Comparison of ENCODE assay signal across 10 mouse cellular contexts in the genomic region with DNA sequence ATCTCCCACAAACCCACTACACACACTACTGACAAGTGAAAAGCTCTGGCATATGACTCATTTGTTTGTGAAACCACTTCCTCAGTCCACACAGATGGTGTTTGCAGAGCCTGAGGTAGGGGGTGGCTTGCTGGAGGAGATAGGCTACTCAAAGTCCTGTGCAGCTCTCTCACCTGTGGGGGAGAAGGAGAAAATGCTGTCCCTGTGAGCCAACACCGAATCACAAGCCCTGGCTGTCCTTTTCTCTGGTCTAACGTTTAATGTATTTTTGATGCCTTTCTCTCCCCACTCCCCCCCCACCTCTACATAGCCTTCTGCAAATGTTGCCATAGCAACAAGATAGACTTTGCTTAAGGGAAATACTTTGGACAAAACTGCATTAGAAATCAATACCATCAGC.
DNase-seq lines count a peak whose midpoint lies in the region; ATAC-seq lines count a peak whose summit lies in the region.
"Had no signal": no experiment of that assay in that cellular context is flagged by ENCODE, and none has a peak within 500 bp of the region (broad histone marks: within the 10 kb centered on the region; RNA-seq: fewer than 3 reads in every experiment).

No protein-coding gene starts in this region.

- no peak overlapping the region for H3K9ac ChIP-seq in hindbrain, embryonic 16.5 days (ENCODE audit: low read depth, low read length)
- H3K9ac ChIP-seq in midbrain, embryonic 14.5 days (replicated peaks; ENCODE audit: low read length) = no peak overlapping the region
- H3K9ac ChIP-seq: liver, embryonic 12.5 days had no signal

- no peaks in the 10 kb centered on the region for H3K27me3 ChIP-seq in hindbrain, embryonic 16.5 days (replicated peaks; ENCODE audit: control insufficient read depth, insufficient read depth, low read length)
- H3K27me3 ChIP-seq in midbrain, embryonic 14.5 days (ENCODE audit: control insufficient read depth, insufficient read depth, low read length) = no peaks in the 10 kb centered on the region
- H3K27me3 ChIP-seq: liver, embryonic 12.5 days had no signal

- H3K9me3 ChIP-seq in hindbrain, embryonic 16.5 days (ENCODE audit: control insufficient read depth, low read length) = no peaks in the 10 kb centered on the region
- H3K9me3 ChIP-seq in midbrain, embryonic 14.5 days (ENCODE audit: control insufficient read depth, low read length) = no peaks in the 10 kb centered on the region
- H3K9me3 ChIP-seq: liver, embryonic 12.5 days had no signal

- no peaks in the 10 kb centered on the region for H3K4me1 ChIP-seq in hindbrain, embryonic 16.5 days (ENCODE audit: control insufficient read depth, insufficient read depth, low read depth, low read length)
- no peaks in the 10 kb centered on the region for H3K4me1 ChIP-seq in midbrain, embryonic 14.5 days (ENCODE audit: control insufficient read depth, insufficient read depth, low read length)
- H3K4me1 ChIP-seq: liver, embryonic 12.5 days had no signal

- no peaks in the 10 kb centered on the region for H3K36me3 ChIP-seq in hindbrain, embryonic 16.5 days (ENCODE audit: control insufficient read depth, insufficient read depth, low read length)
- H3K36me3 ChIP-seq in midbrain, embryonic 14.5 days (ENCODE audit: control insufficient read depth, insufficient read depth, low read length) = no peaks in the 10 kb centered on the region
- H3K36me3 ChIP-seq: liver, embryonic 12.5 days had no signal

- ATAC-seq in hindbrain, embryonic 16.5 days = peak; percentile 75
- ATAC-seq in midbrain, embryonic 14.5 days (ENCODE audit: low FRiP score, low TSS enrichment) = no peak; the same call in 1 of the 2 replicates
- ATAC-seq: liver, embryonic 12.5 days had no signal

- H3K4me2 ChIP-seq in hindbrain, embryonic 16.5 days (ENCODE audit: low read length) = no peak overlapping the region
- H3K4me2 ChIP-seq in midbrain, embryonic 14.5 days (ENCODE audit: low read length) = no peak overlapping the region
- H3K4me2 ChIP-seq: liver, embryonic 12.5 days had no signal

- H3K4me3 ChIP-seq in hindbrain, embryonic 16.5 days (ENCODE audit: low read length) = no peak overlapping the region
- no peak overlapping the region for H3K4me3 ChIP-seq in midbrain, embryonic 14.5 days (replicated peaks; ENCODE audit: low read depth, low read length)
- H3K4me3 ChIP-seq: liver, embryonic 12.5 days had no signal

- 25% methylated on average over 2 of the region's 2 CpGs for WGBS in hindbrain, embryonic 16.5 days
- 34% methylated on average over 2 of the region's 2 CpGs for WGBS in midbrain, embryonic 14.5 days

- H3K27ac ChIP-seq in hindbrain, embryonic 16.5 days (ENCODE audit: low read depth, low read length) = no peak overlapping the region
- H3K27ac ChIP-seq in midbrain, embryonic 14.5 days (replicated peaks; ENCODE audit: low read depth, low read length) = peak overlapping the region; percentile 47
- H3K27ac ChIP-seq: liver, embryonic 12.5 days had no signal

- peak; percentile 88 for DNase-seq in 416B (ENCODE audit: low read depth)
- peak; percentile 83 for DNase-seq in brain, adult 2 months (ENCODE audit: low read depth, low spot score)
- peak; percentile 70 for DNase-seq in midbrain, embryonic 14.5 days
- DNase-seq in spleen, postnatal 10 days (ENCODE audit: low spot score in 2 of 2) = no peak
- DNase-seq in ovary, postnatal 10 days (ENCODE audit: low spot score) = no peak
- no peak for DNase-seq in cerebellum, adult 18-20 months
- DNase-seq: cerebellum, adult 8-10 months; kidney, postnatal 4 days had no signal

Comparison
In these comparisons a context has a peak if more than half of its experiments do, and no peak if none do; other contexts are left out.
1. DNase-seq: peak in 416B (single experiment), brain, adult 2 months (single experiment) and midbrain, embryonic 14.5 days (single experiment); none in spleen, postnatal 10 days (0 of 2), ovary, postnatal 10 days (single experiment) and cerebellum, adult 18-20 months (0 of 2).